Mouse (Mus musculus): ENCODE results near the gene Sv2a.

DNA sequence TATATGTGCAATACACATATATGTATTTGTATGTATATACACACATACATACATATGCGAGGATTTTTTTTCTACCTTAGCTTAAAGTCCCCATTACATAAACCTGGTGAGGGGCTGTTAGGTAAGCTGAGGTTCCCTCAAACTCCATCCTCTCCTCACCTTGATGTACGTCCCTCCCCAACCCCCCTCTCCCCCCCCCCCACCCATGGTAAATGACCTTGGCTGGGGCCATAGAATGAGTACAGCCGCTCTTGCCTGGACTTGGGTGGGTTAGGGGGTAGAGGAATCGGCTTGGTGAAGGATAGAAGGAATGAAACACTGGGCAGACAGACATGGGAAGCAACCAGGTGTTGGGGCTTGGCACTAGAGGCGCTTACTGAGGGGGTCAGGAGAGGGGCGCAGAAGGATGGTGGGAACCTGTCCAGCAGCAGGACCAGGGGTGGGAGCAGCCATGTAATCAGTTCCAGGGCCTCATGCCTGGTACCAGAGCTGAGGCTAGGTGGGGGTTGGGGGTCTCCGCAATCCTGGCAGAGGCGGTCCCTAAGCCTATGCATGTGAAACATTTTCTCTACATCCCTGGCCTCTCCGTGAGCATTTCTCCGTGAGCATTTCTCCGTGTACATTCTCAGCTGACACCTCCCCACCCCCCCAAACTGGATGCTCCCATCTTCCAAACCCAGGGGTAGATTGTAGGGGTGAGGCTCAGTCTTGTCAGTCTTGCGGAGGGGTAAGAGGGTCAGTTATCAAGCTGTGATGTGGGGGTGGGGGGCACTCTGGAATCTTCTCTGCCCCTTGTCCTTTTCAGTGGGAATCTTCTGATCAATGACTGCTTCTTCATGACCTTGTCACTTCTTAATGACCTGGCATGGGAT lies 795 bp downstream of the Sv2a start:
- TF ChIP-seq CTCF (IDR thresholded peaks at IDR 0.05; ENCODE audit: borderline replicate concordance, extremely low read depth, insufficient read depth, insufficient read length) = no peak
- no peak for TF ChIP-seq POLR2A (IDR thresholded peaks at IDR 0.05; ENCODE audit: borderline replicate concordance, extremely low read depth, insufficient read depth, insufficient read length, poor library complexity, severe bottlenecking)

All from brain, embryonic 14.5 days (tissue).